ENCODE assay signal across 16 mouse cellular contexts in the genomic region with DNA sequence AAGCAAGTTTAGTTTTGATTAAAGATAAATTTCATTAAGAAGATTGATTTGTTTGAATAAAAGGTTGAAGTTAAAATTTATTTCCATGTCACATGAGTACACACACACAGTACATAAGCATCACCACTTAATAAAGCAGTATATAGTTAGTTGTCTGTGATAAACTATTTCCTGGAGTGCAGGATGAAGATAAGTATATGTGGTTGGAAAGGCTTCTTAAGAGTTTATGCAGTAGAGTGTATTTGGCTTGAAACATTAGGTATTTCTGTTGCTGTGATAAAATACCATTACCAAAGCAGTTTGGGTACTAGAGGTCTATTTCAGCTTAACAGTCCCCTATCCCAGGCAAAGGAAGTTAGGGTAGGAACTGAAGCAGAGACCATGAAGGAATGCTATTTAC. TPM values are rescaled to one million over a fixed set of nuclear protein-coding genes. Genes with fewer than 3 reads are reported as not detected.
"Had no signal": no experiment of that assay in that cellular context is flagged by ENCODE, and none has a peak within 500 bp of the region (broad histone marks: within the 10 kb centered on the region; RNA-seq: fewer than 3 reads in every experiment).

No protein-coding gene starts in this region.

- H3K27ac ChIP-seq: liver, embryonic 12.5 days; liver, embryonic 14.5 days; macrophage; midbrain, embryonic 13.5 days; midbrain, embryonic 15.5 days; neural tube, embryonic 12.5 days had no signal

- H3K9me3 ChIP-seq: liver, embryonic 12.5 days; midbrain, embryonic 13.5 days; midbrain, embryonic 15.5 days; neural tube, embryonic 12.5 days had no signal

- H3K27me3 ChIP-seq: liver, embryonic 12.5 days; midbrain, embryonic 13.5 days; midbrain, embryonic 15.5 days; neural tube, embryonic 12.5 days had no signal

- ATAC-seq: midbrain, embryonic 13.5 days; midbrain, embryonic 15.5 days had no signal

- DNase-seq: lung, embryonic 14.5 days; lung, postnatal 10 days; right cerebral cortex, postnatal 25 days; right cerebral cortex, postnatal 4 days; spleen, adult 18-20 months; thymus, adult 18-20 months; thymus, postnatal 14 days; thymus, postnatal 36 days had no signal

- H3K4me1 ChIP-seq: midbrain, embryonic 15.5 days; neural tube, embryonic 12.5 days had no signal

- H3K36me3 ChIP-seq: midbrain, embryonic 13.5 days; midbrain, embryonic 15.5 days had no signal

- H3K9ac ChIP-seq: liver, embryonic 12.5 days; liver, embryonic 14.5 days; lung, embryonic 14.5 days; midbrain, embryonic 13.5 days; midbrain, embryonic 15.5 days; neural tube, embryonic 12.5 days had no signal

- H3K4me3 ChIP-seq: liver, embryonic 12.5 days; midbrain, embryonic 13.5 days; midbrain, embryonic 15.5 days; neural tube, embryonic 12.5 days had no signal

RNA-seq across cellular contexts. Expression of a gene that starts 39.7 kb away (rescaled TPM):
- total RNA-seq: monocyte, adult 5-6 weeks had no signal
- polyA plus RNA-seq: lung, embryonic 16.5 days; macrophage had no signal
